Mouse (Mus musculus): ENCODE results near the gene Ffar3. TPM values are rescaled to one million over a fixed set of nuclear protein-coding genes. Genes with fewer than 3 reads are reported as not detected.

Ffar3 gene
- total RNA-seq (2014; fragmentation: Nextera tagmentation): not detected in 2 replicates
- total RNA-seq (2017): 0.12 TPM in 1 of 2 replicates, not detected in the other
- polyA plus RNA-seq (2012): not detected in 2 replicates

DNA sequence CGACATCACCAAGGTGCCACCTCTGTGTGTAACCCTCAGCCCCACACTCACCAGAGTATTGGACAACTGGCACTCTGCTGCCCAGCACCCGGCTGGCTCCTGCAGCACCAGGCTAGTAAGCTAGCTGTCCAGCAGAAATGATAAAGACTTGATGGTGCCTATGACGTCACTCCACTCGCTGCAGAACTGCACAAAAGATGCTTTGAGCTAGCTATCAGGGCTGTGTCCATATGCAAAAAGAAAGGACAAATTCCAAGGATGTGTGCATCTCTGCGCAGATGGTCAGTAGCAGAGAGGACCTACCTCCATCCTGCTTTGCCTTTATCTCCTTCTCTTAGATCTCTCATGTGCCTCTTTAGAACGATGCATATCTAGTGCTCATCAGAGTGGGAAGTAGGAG, at the start of gene Ffar3:
TSS of gene Ffar3 (minus strand) at position 101 of the 400 bp plus-strand sequence.
- H3K36me3 ChIP-seq (replicated peaks): no peaks in the 10 kb centered on the region
- H3K27me3 ChIP-seq (ENCODE audit: insufficient read depth, low read length): peaks cover 16% of the 10 kb centered on the region
- no peaks in the 10 kb centered on the region for H3K9me3 ChIP-seq (replicated peaks)
- DNase-seq (ENCODE audit: low spot score) (no peak), ATAC-seq (ENCODE audit: extremely low read depth, insufficient number of reproducible peaks, low FRiP score, poor library complexity, severe bottlenecking) (no peak)
- no peak within 1 kb of the TSS for H3K4me3 ChIP-seq (ENCODE audit: low read depth, low read length)
- TF ChIP-seq POLR2AphosphoS5 (IDR thresholded peaks at IDR 0.05; ENCODE audit: insufficient replicate concordance, low read depth, low read length): no peak
- no peak for TF ChIP-seq TAL1 (conservative IDR thresholded peaks at IDR 0.05; ENCODE audit: low read depth, low read length)
- peaks cover 7% of the 10 kb centered on the region for H3K4me1 ChIP-seq (ENCODE audit: insufficient read depth, low read depth, low read length)

DNA sequence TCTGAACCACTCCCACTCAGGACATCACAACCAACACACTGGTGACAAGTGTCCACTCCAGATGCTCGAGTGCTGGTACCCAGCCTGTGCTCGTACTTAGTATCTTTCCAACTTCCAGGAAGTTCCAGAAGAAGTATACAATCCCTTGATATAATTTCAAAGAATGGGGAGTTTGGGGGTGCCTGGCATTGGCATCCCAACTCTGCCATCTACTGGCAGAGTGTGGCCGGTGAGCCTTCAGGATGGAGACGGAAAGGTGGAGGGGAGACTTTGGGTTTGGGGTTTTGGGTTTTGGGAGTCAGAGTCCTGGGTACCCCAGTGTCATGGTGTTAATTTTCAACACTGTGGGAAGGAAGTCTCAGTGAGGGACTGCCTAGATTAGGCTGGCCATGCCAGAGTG, 48.1 kb upstream of the Ffar3 start:
- ATAC-seq (ENCODE audit: extremely low read depth, insufficient number of reproducible peaks, low FRiP score, poor library complexity, severe bottlenecking) (no peak), DNase-seq (ENCODE audit: low spot score) (no peak)
- Histone ChIP-seq H3K4me1 (ENCODE audit: insufficient read depth, low read depth, low read length) (no peaks in the 10 kb centered on the region), H3K36me3 (replicated peaks) (no peaks in the 10 kb centered on the region), H3K9me3 (replicated peaks) (no peaks in the 10 kb centered on the region), H3K27me3 (ENCODE audit: insufficient read depth, low read length) (peaks cover 4% of the 10 kb centered on the region; the same call in 1 of the 2 replicates), H3K4me3 (ENCODE audit: low read depth, low read length) (no peak overlapping the region)
- no peak for TF ChIP-seq TAL1 (conservative IDR thresholded peaks at IDR 0.05; ENCODE audit: low read depth, low read length)
- no peak for TF ChIP-seq GATA2 (IDR thresholded peaks at IDR 0.05; ENCODE audit: borderline replicate concordance, low read depth, low read length)
- TF ChIP-seq CTCF (IDR thresholded peaks at IDR 0.05; ENCODE audit: low read depth, low read length): no peak
- no peak for TF ChIP-seq POLR2AphosphoS5 (IDR thresholded peaks at IDR 0.05; ENCODE audit: insufficient replicate concordance, low read depth, low read length)
- TF ChIP-seq GATA1 (IDR thresholded peaks at IDR 0.05; ENCODE audit: borderline replicate concordance, low read length): no peak

DNA sequence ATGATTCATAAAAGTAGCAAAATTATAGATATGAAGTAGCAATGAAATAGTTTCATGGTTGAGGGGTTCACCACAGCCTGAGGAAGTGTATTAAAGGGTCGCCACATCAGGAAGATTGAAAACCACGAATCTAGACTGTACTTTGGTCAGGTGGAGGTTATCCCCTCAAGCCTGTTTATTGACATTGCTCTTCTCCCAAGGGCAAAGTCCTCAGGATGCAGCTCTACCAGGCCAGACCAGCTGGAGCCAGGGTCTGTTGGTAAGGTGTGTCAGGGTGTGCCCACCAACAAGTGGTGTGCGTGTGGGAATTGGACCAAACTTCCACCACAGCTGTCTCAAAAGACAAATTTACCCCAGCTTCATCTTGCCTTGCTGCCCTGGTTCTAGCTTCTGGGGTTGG, 39.2 kb upstream of the Ffar3 start:
- Histone ChIP-seq H3K4me3 (ENCODE audit: low read depth, low read length) (no peak overlapping the region), H3K27me3 (ENCODE audit: insufficient read depth, low read length) (peaks cover 5% of the 10 kb centered on the region; the same call in 1 of the 2 replicates), H3K9me3 (replicated peaks) (no peaks in the 10 kb centered on the region), H3K4me1 (ENCODE audit: insufficient read depth, low read depth, low read length) (no peaks in the 10 kb centered on the region), H3K36me3 (replicated peaks) (no peaks in the 10 kb centered on the region)
- no peak for ATAC-seq (ENCODE audit: extremely low read depth, insufficient number of reproducible peaks, low FRiP score, poor library complexity, severe bottlenecking)
- TF ChIP-seq CTCF (IDR thresholded peaks at IDR 0.05; ENCODE audit: low read depth, low read length) (no peak), TAL1 (conservative IDR thresholded peaks at IDR 0.05; ENCODE audit: low read depth, low read length) (no peak), GATA2 (IDR thresholded peaks at IDR 0.05; ENCODE audit: borderline replicate concordance, low read depth, low read length) (no peak), GATA1 (IDR thresholded peaks at IDR 0.05; ENCODE audit: borderline replicate concordance, low read length) (no peak), POLR2AphosphoS5 (IDR thresholded peaks at IDR 0.05; ENCODE audit: insufficient replicate concordance, low read depth, low read length) (no peak)
- DNase-seq (ENCODE audit: low spot score): no peak

DNA sequence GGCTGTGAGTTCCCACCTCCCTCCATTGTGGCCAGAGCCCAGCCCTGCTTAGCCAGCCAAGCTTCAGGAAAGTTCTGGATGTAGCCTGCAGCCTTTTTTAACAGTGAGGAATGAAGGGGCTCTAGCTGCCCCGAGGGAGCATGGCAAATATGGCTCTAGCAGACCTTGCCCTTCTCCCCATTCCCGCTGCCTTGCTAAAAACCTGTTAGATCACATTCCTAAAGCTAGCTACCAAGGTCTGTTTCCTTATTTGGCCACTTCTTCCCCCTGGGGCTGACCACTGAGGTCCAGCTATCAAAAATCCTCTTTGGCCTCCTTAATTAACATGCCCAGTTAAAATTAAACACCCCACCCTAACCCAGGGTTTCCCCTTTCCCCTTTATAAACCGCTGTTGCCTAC, 36.5 kb upstream of the Ffar3 start:
- no peaks in the 10 kb centered on the region for H3K4me1 ChIP-seq (ENCODE audit: insufficient read depth, low read depth, low read length)
- ATAC-seq (ENCODE audit: extremely low read depth, insufficient number of reproducible peaks, low FRiP score, poor library complexity, severe bottlenecking) (no peak), DNase-seq (ENCODE audit: low spot score) (no peak)
- H3K4me3 ChIP-seq (ENCODE audit: low read depth, low read length): no peak overlapping the region
- H3K27me3 ChIP-seq (ENCODE audit: insufficient read depth, low read length): peaks cover 3% of the 10 kb centered on the region; the same call in 1 of the 2 replicates
- TF ChIP-seq GATA2 (IDR thresholded peaks at IDR 0.05; ENCODE audit: borderline replicate concordance, low read depth, low read length) (no peak), POLR2AphosphoS5 (IDR thresholded peaks at IDR 0.05; ENCODE audit: insufficient replicate concordance, low read depth, low read length) (no peak), TAL1 (conservative IDR thresholded peaks at IDR 0.05; ENCODE audit: low read depth, low read length) (no peak), CTCF (IDR thresholded peaks at IDR 0.05; ENCODE audit: low read depth, low read length) (no peak), GATA1 (IDR thresholded peaks at IDR 0.05; ENCODE audit: borderline replicate concordance, low read length) (no peak)
- no peaks in the 10 kb centered on the region for H3K36me3 ChIP-seq (replicated peaks)
- H3K9me3 ChIP-seq (replicated peaks): no peaks in the 10 kb centered on the region

DNA sequence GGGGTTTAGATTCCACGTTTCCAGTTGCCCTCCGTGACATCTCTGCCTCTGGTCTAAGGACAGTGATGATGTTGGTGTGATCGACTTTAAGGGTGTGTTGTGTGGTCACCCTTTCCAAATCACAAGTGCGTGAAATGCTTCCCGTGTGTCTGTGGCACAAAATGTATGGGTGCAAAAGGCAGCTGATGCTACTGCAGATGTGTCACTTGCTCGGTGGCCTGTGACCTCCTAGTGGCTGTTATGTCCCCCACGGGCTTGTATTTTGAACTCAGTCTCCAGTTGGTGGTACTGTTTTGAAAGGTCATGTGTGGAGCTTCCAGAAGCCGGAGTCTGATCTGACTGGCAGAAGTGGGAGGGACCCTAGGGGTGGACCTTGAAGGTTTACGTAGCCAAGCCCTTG, 35.8 kb upstream of the Ffar3 start:
- DNase-seq (ENCODE audit: low spot score) (no peak), ATAC-seq (ENCODE audit: extremely low read depth, insufficient number of reproducible peaks, low FRiP score, poor library complexity, severe bottlenecking) (no peak)
- H3K27me3 ChIP-seq (ENCODE audit: insufficient read depth, low read length): peaks cover 3% of the 10 kb centered on the region; the same call in 1 of the 2 replicates
- TF ChIP-seq CTCF (IDR thresholded peaks at IDR 0.05; ENCODE audit: low read depth, low read length) (no peak), GATA1 (IDR thresholded peaks at IDR 0.05; ENCODE audit: borderline replicate concordance, low read length) (no peak), GATA2 (IDR thresholded peaks at IDR 0.05; ENCODE audit: borderline replicate concordance, low read depth, low read length) (no peak), TAL1 (conservative IDR thresholded peaks at IDR 0.05; ENCODE audit: low read depth, low read length) (no peak), POLR2AphosphoS5 (IDR thresholded peaks at IDR 0.05; ENCODE audit: insufficient replicate concordance, low read depth, low read length) (no peak)
- H3K4me3 ChIP-seq (ENCODE audit: low read depth, low read length): no peak overlapping the region
- H3K4me1 ChIP-seq (ENCODE audit: insufficient read depth, low read depth, low read length): no peaks in the 10 kb centered on the region
- H3K9me3 ChIP-seq (replicated peaks): no peaks in the 10 kb centered on the region
- no peaks in the 10 kb centered on the region for H3K36me3 ChIP-seq (replicated peaks)

DNA sequence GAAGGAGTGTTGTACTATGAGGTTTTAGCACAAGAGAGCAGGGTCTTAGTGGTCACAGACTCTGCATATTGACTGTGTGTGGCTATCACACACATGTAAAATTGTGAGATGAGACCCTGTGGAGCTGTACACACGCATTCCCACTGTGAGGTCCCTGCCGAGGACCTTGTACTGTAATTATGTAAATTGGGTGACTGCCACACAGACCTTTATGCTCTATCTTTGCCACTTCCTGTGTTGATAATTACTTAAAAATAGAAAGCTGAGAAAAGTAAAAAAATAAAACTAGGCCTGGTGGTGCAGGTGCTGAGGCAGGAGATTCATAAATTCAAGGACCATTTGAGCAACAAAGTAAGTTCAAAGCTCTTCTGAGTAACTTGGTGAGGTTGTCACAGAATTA, 34.7 kb upstream of the Ffar3 start:
- no peak for ATAC-seq (ENCODE audit: extremely low read depth, insufficient number of reproducible peaks, low FRiP score, poor library complexity, severe bottlenecking)
- no peaks in the 10 kb centered on the region for H3K9me3 ChIP-seq (replicated peaks)

DNA sequence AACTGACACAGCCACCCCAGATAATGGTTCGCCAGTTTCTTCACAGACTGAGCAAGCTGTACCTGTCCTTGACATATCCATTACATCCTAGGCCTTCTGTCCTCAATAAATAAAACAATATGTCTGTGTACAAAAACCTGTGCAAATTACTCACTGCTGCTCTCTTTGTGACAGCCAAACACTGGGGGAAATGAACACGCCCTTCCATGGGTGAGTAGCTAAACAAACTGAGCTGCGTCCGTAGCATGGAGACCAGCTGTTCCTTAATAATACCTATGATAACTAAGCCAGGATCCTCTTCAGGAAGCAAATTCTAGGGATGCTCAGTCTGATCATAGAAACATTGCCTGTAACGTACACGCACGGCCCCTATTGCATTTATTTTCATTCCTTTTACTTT, 32.8 kb upstream of the Ffar3 start:
- Histone ChIP-seq H3K9me3 (replicated peaks) (no peaks in the 10 kb centered on the region), H3K36me3 (replicated peaks) (no peaks in the 10 kb centered on the region), H3K4me1 (ENCODE audit: insufficient read depth, low read depth, low read length) (no peaks in the 10 kb centered on the region), H3K27me3 (ENCODE audit: insufficient read depth, low read length) (peaks cover 3% of the 10 kb centered on the region; the same call in 1 of the 2 replicates), H3K4me3 (ENCODE audit: low read depth, low read length) (no peak overlapping the region)
- ATAC-seq (ENCODE audit: extremely low read depth, insufficient number of reproducible peaks, low FRiP score, poor library complexity, severe bottlenecking) (no peak), DNase-seq (ENCODE audit: low spot score) (no peak)
- TF ChIP-seq GATA2 (IDR thresholded peaks at IDR 0.05; ENCODE audit: borderline replicate concordance, low read depth, low read length): no peak
- no peak for TF ChIP-seq TAL1 (conservative IDR thresholded peaks at IDR 0.05; ENCODE audit: low read depth, low read length)
- TF ChIP-seq GATA1 (IDR thresholded peaks at IDR 0.05; ENCODE audit: borderline replicate concordance, low read length): no peak
- no peak for TF ChIP-seq CTCF (IDR thresholded peaks at IDR 0.05; ENCODE audit: low read depth, low read length)
- no peak for TF ChIP-seq POLR2AphosphoS5 (IDR thresholded peaks at IDR 0.05; ENCODE audit: insufficient replicate concordance, low read depth, low read length)

More for the DNA sequence above, 34.7 kb upstream of the Ffar3 start:
- Histone ChIP-seq H3K27me3 (ENCODE audit: insufficient read depth, low read length) (peaks cover 3% of the 10 kb centered on the region; the same call in 1 of the 2 replicates), H3K4me3 (ENCODE audit: low read depth, low read length) (no peak overlapping the region), H3K36me3 (replicated peaks) (no peaks in the 10 kb centered on the region), H3K4me1 (ENCODE audit: insufficient read depth, low read depth, low read length) (no peaks in the 10 kb centered on the region)
- TF ChIP-seq POLR2AphosphoS5 (IDR thresholded peaks at IDR 0.05; ENCODE audit: insufficient replicate concordance, low read depth, low read length) (no peak), GATA2 (IDR thresholded peaks at IDR 0.05; ENCODE audit: borderline replicate concordance, low read depth, low read length) (no peak)
- DNase-seq (ENCODE audit: low spot score): no peak

Data from G1E (cell line).